Mouse (Mus musculus) megakaryocyte, embryonic 14.5 days (primary cell): Measurements from ENCODE around the gene H2al1c.

Experiments used
- FLI1 ChIP-seq: IDR thresholded peaks from 2 replicates; pipeline ENCODE4 v1.6.1; 2012; ENCODE audit warnings: low read length, inconsistent platforms, mixed read lengths
- GATA1 ChIP-seq: IDR thresholded peaks from 3 replicates; pipeline ENCODE4 v1.6.1; 2012; ENCODE audit warnings: mixed read lengths, low read length, inconsistent platforms, borderline replicate concordance

GRCm38 (mm10) chrX:11289244-11289643 lies 16.2 kb upstream of the H2al1c start:
- TF ChIP-seq GATA1, result no peak
- no peak for TF ChIP-seq FLI1
